Mouse (Mus musculus) CH12.LX (cell line): ENCODE data around the gene Lgr6.

ENCODE experiments used
- CTCF ChIP-seq, 2 experiments: IDR thresholded peaks in 1 of 2; conservative IDR thresholded peaks in 1 of 2; 2 replicates each; pipeline ENCODE4 v1.5.1; 2011 to 2012; ENCODE audit warnings: low read depth in 2 of 2, low read length in 2 of 2, improper control_type of control experiment in 1 of 2, inconsistent platforms in 1 of 2, mild to moderate bottlenecking in 1 of 2, moderate library complexity in 1 of 2
- POLR2A ChIP-seq: IDR thresholded peaks from 2 replicates; pipeline ENCODE4 v1.6.1; 2011; ENCODE audit warnings: low read depth, mild to moderate bottlenecking, improper control_type of control experiment, low read length
- RCOR1 ChIP-seq: conservative IDR thresholded peaks from 2 replicates; pipeline ENCODE4 v1.6.1; 2012; ENCODE audit warnings: low read depth, mild to moderate bottlenecking, inconsistent platforms, low read length, improper control_type of control experiment
- USF1 ChIP-seq: IDR thresholded peaks from 2 replicates; pipeline ENCODE4 v1.6.1; 2014; ENCODE audit warnings: low read depth, mild to moderate bottlenecking, inconsistent platforms, low read length, improper control_type of control experiment

DNA sequence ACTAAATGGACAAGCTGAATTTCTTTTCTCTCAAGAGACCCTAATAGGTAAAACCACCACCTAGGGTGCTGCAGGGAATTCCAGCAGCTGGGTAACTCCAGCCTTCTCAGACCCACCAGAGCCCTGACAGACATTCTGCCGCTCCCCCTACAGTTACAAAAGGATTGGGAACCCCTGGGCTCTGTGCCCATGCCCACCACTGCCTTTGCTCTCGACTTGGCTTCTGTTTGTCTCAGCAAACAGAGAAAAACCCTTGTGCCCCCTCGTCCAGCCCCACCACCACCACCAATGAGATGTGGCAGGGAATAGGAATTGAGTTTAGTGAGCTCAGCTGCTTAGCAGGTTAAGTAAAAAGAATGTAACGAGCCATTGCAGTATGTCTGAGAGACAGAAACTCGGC, 43.9 kb upstream of the Lgr6 start:
- TF ChIP-seq RCOR1 (no peak), POLR2A (no peak), CTCF (conservative IDR thresholded peaks at IDR 0.05 in 1 of 2, IDR thresholded peaks at IDR 0.05 in 1 of 2; ENCODE audit: low read depth in 2 of 2, low read length in 2 of 2) (no peak), USF1 (no peak)
